Mouse (Mus musculus) limb, embryonic 15.5 days (tissue): ENCODE data around the gene Rps19. TPM values are rescaled to one million over a fixed set of nuclear protein-coding genes. Genes with fewer than 3 reads are reported as not detected.

Experiments
- ATAC-seq: fragments of 200-750 bp; cut with Nextera tagmentation; 2 replicates; pipeline ENCODE4 v1.8.0; 2017; ENCODE audit warnings: low read depth, moderate TSS enrichment; ENCODE audit not compliant: insufficient number of reproducible peaks, low FRiP score, low TSS enrichment
- H3K27ac ChIP-seq: fragments of 300-500 bp; sonication (generic); 2 replicates; pipeline ENCODE4 v1.5.1; 2015; ENCODE audit warnings: moderate library complexity, mild to moderate bottlenecking, inconsistent platforms
- H3K27me3 ChIP-seq: fragments of 300-500 bp; sonication (generic); 2 replicates; pipeline ENCODE4 v1.6.1; 2015; ENCODE audit warnings: inconsistent platforms
- H3K36me3 ChIP-seq: fragments of 300-500 bp; sonication (generic); 2 replicates; pipeline ENCODE4 v1.6.1; 2015; ENCODE audit warnings: inconsistent platforms
- H3K4me1 ChIP-seq: fragments of 300-500 bp; sonication (generic); 2 replicates; pipeline ENCODE4 v1.6.1; 2015; ENCODE audit warnings: inconsistent platforms
- H3K4me2 ChIP-seq: fragments of 300-500 bp; sonication (generic); 2 replicates; pipeline ENCODE4 v1.6.1; 2015; ENCODE audit warnings: mild to moderate bottlenecking, inconsistent platforms
- H3K4me3 ChIP-seq: fragments of 300-500 bp; sonication (generic); 2 replicates; pipeline ENCODE4 v1.5.1; 2015; ENCODE audit warnings: mild to moderate bottlenecking, inconsistent platforms
- H3K9ac ChIP-seq: fragments of 300-500 bp; sonication (generic); 2 replicates; pipeline ENCODE4 v1.6.1; 2015; ENCODE audit warnings: inconsistent platforms
- H3K9me3 ChIP-seq: fragments of 300-500 bp; sonication (generic); 2 replicates; pipeline ENCODE4 v1.6.1; 2016; ENCODE audit warnings: inconsistent platforms
- WGBS: fragments of 180-500 bp; shearing (Covaris S2); methylation state at CpG from one replicate; pipeline ENCODE4 v1.1.7; 2015; 5-methylcytosine and 5-hydroxymethylcytosine counted together
- polyA plus RNA-seq: library from polyadenylated mRNA; unstranded; fragments of >200 nt; fragmentation: Nextera tagmentation; extraction: Ambion mirVana; gene quantifications from 2 replicates; pipeline ENCODE4 v1.2.1, GENCODE M21; 2015

Rps19 gene
- polyA plus RNA-seq, 1 experiment from 2014 or later = 2,933 TPM

DNA sequence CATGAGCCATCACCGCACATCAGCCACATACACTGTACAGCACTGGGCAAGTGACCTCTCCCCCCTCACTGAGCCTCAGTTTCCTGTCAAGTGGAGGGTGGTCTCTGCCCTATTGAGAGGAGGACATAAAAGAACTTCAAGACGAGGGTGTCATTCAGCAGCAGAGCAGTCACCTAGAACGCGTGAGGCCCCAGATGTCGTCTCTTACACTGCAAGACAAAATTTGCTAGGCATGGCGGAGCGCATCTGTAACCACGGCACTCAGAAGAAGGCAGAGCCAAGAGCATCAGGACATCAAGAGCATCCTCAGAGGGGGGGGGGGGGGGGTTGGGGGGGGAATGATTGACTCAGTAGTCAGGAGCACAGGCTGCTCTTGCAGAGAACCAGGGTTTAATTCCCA is 12.1 kb downstream of the Rps19 start:
- H3K4me1 ChIP-seq = no peaks in the 10 kb centered on the region
- no peak for ATAC-seq
- 81% methylated on average over 8 of the region's 8 CpGs for WGBS

DNA sequence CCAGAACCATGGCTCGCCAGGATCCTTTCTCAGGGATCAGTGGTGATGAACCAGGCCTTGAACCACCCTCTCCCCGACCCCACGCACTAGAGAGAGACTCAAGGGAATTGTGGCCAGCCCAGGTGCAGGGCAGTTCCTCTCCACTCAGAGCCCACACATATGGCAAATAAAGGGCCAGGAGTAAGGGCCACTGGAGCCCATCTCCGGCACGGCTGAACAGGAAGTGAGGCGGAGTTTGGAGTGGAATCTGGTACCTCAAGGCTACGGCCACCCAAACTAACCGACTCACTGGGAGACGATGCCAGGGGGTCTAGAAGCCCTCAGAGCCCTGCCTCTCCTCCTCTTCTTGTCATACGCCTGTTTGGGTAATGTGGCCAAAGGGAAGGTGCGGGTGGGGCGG is 13.1 kb downstream of the Rps19 start, which contains the start of gene Cd79a:
Gene Cd79a (plus strand): TSS at position 158 of the 400 bp plus-strand sequence.
- no peak within 1 kb of the TSS for H3K4me3 ChIP-seq
- H3K27ac ChIP-seq = no peak within 1 kb of the TSS
- H3K9ac ChIP-seq = no peak within 1 kb of the TSS
- peaks cover 6% of the 10 kb centered on the region for H3K4me1 ChIP-seq
- no peak for ATAC-seq
- no peaks in the 10 kb centered on the region for H3K36me3 ChIP-seq
- H3K9me3 ChIP-seq = no peaks in the 10 kb centered on the region
- WGBS = 54% methylated on average over 12 of the region's 12 CpGs
- H3K4me2 ChIP-seq = no peak within 1 kb of the TSS
- H3K27me3 ChIP-seq = no peaks in the 10 kb centered on the region

More for the DNA sequence above, 12.1 kb downstream of the Rps19 start:
- H3K36me3 ChIP-seq = no peaks in the 10 kb centered on the region; the same call in 1 of the 2 replicates
- H3K4me3 ChIP-seq = no peak overlapping the region
- no peaks in the 10 kb centered on the region for H3K9me3 ChIP-seq
- no peak overlapping the region for H3K4me2 ChIP-seq
- H3K27me3 ChIP-seq = no peaks in the 10 kb centered on the region
- H3K9ac ChIP-seq = no peak overlapping the region
- no peak overlapping the region for H3K27ac ChIP-seq

DNA sequence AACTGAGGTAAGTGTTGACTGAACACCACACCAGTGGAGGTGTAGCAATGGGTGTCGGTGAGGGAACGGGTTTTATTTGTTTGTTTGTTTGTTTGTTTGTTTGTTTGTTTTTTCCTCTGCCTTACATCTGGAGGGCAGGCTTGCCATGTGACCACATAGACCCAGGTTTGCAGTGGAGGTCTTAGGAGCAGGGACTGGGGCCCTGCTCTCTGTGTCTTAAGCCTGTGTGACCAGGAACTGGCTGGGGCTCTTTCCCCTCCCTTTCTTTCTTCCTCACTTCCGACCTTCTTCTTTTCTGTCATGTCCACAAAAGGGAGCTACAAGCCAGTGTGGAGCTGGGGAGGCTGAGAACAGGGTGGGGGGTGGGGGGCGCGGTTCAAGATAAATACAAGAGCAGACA is 13.8 kb downstream of the Rps19 start:
- Histone ChIP-seq H3K4me3 (no peak overlapping the region), H3K36me3 (no peaks in the 10 kb centered on the region), H3K4me1 (peaks cover 8% of the 10 kb centered on the region), H3K27ac (no peak overlapping the region), H3K4me2 (no peak overlapping the region), H3K9ac (no peak overlapping the region), H3K9me3 (no peaks in the 10 kb centered on the region), H3K27me3 (no peaks in the 10 kb centered on the region)
- no peak for ATAC-seq
- 71% methylated on average over 5 of the region's 5 CpGs for WGBS

DNA sequence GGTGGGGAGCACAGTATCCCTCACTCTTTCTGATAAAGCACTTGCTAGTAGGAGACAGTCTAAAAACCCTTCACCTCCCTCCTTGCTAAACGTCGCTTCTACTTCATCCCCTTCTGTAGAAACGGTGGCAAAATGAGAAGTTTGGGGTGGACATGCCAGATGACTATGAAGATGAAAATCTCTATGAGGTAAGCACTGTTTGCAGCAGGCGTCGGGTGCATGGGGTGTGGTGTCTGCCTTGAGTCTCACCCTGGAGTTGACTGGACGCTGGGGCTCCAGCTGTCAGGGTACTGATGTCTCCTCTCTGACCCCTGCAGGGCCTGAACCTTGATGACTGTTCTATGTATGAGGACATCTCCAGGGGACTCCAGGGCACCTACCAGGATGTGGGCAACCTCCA is 16.9 kb downstream of the Rps19 start:
- Histone ChIP-seq H3K9ac (no peak overlapping the region), H3K36me3 (no peaks in the 10 kb centered on the region), H3K4me1 (peaks cover 31% of the 10 kb centered on the region), H3K4me2 (no peak overlapping the region), H3K4me3 (no peak overlapping the region), H3K9me3 (no peaks in the 10 kb centered on the region), H3K27me3 (no peaks in the 10 kb centered on the region), H3K27ac (no peak overlapping the region)
- ATAC-seq = no peak
- 62% methylated on average over 6 of the region's 6 CpGs for WGBS

DNA sequence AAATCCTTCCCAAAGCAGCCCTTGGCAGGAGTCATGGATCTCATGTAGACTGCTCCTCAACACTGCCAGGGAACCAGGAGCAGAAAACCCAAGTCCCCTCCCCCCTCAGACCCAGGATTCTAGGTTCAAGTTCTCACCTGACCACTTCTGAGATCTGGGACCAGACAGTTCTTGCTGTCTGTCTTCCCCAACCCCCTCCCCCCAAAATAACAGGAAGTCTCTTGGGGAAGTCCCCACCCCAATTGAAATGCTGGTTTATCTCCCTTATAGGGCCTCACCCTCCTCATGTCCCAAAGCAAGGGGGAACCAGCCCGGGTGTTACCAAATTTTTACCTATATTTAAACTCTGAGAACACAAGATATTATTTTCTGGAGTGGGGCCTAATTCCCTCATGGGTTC is 17.7 kb downstream of the Rps19 start:
- H3K9me3 ChIP-seq = no peaks in the 10 kb centered on the region
- H3K9ac ChIP-seq = no peak overlapping the region
- ATAC-seq = no peak
- WGBS = 46% methylated on average over 1 of the region's 1 CpGs
- peak overlapping the region; percentile 91; the same call in 1 of the 2 replicates for H3K27ac ChIP-seq
- no peaks in the 10 kb centered on the region for H3K27me3 ChIP-seq
- H3K4me1 ChIP-seq = peaks cover 38% of the 10 kb centered on the region
- peak overlapping the region; percentile 80; the same call in 1 of the 2 replicates for H3K4me3 ChIP-seq
- H3K36me3 ChIP-seq = no peaks in the 10 kb centered on the region
- H3K4me2 ChIP-seq = 0 out of 2 replicates have a peak overlapping the region, but pooled peaks have one; percentile 67

DNA sequence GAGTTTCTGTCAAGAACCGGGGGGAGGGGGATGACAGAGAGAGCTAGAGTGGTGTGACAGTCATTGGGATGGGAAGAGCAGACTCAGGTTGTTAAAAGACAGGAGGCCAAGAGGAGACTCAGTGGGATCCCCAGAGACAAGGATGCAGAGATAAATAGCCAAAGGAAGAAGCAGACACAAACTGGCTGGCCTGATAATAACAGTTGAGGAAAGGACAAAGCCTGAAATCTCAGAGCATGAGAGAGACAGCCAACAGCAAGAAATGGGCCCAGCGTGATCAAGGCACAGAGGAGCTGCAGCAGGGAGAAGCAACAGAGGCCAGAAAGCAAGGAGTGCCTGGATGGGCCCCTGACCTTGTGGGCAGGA is 18.1 kb downstream of the Rps19 start:
- Histone ChIP-seq H3K27ac (peak overlapping the region; percentile 91), H3K4me2 (peak overlapping the region; percentile 67), H3K4me3 (peak overlapping the region; percentile 80), H3K4me1 (peaks cover 42% of the 10 kb centered on the region), H3K9me3 (no peaks in the 10 kb centered on the region), H3K27me3 (no peaks in the 10 kb centered on the region), H3K36me3 (no peaks in the 10 kb centered on the region), H3K9ac (peak overlapping the region; percentile 79)
- 46% methylated on average over 2 of the region's 2 CpGs for WGBS
- no peak for ATAC-seq

DNA sequence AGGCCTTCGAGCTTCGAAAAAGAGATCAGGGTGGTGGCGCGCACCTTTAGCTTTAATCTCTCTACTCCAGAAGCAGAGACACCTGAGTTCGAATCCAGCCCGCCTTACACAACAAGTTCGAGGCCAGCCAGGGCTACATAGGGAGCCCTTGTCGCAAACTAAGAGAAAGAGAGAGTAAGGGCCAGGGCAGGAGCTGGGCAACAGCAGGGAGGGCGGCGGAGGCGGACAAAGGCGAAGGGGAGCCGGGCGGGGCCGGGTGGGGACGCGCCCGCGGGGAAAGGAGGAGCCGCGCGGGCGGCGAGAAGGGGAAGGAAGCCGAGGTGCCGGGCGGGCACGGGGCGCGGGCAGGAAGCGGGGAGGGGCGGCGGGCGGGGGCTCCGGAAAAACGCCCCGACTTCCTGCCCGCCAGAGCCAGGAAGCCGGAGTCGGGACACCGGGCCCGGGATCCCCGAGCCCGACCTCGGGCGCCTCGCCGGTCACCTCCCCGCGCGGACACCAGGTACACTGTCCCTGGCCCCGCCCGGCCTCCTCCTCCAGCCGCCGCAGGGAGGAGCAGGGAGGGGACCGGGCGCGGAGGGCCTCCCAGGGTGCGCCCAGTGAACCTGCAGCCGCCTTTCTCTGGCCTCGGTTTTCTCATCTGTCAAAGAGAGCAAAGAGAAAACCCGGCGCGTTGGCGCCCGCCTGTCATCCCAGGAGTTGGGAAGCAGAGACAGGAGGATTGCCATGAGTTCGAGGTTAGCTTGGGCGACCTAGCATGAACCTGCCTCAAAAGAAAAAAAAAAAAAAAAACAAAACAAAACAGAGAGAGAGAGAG is 18.7 kb downstream of the Rps19 start, which contains the start of gene Arhgef1:
Gene Arhgef1 (plus strand): TSS at position 283 of the 814 bp plus-strand sequence.
- Histone ChIP-seq H3K9me3 (no peaks in the 10 kb centered on the region), H3K4me1 (peaks cover 48% of the 10 kb centered on the region), H3K4me2 (peak within 1 kb of the TSS; percentile 67), H3K4me3 (peak within 1 kb of the TSS; percentile 80), H3K27ac (peak within 1 kb of the TSS; percentile 91), H3K9ac (peak within 1 kb of the TSS; percentile 79), H3K36me3 (no peaks in the 10 kb centered on the region), H3K27me3 (no peaks in the 10 kb centered on the region)
- 9% methylated on average over 37 of the region's 68 CpGs for WGBS
- no peak for ATAC-seq

DNA sequence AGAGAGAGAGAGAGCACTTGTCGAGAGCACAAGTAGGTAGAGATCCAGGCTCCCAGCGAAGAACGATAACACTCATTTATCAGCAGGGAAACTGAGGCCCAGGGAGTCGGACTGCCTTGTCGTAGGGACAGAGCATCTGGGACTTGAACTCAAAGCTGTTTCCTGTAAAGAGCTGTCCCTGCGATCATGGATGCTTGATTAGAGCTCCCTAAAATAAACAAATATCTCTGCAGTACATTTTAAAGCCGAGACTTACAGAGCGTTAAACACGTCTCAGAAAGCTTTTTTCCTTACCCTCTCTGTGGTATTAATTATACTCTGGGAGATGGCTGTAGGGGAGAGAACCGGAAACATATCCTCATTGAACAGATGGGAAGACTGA is 19.3 kb downstream of the Rps19 start:
- H3K4me3 ChIP-seq = peak overlapping the region; percentile 80
- H3K9me3 ChIP-seq = no peaks in the 10 kb centered on the region
- H3K36me3 ChIP-seq = peaks cover 5% of the 10 kb centered on the region; the same call in 1 of the 2 replicates
- ATAC-seq = no peak
- peak overlapping the region; percentile 91 for H3K27ac ChIP-seq
- peak overlapping the region; percentile 67 for H3K4me2 ChIP-seq
- H3K9ac ChIP-seq = no peak overlapping the region; the same call in 1 of the 2 replicates
- H3K27me3 ChIP-seq = no peaks in the 10 kb centered on the region
- peaks cover 51% of the 10 kb centered on the region for H3K4me1 ChIP-seq
- 26% methylated on average over 10 of the region's 10 CpGs for WGBS

DNA sequence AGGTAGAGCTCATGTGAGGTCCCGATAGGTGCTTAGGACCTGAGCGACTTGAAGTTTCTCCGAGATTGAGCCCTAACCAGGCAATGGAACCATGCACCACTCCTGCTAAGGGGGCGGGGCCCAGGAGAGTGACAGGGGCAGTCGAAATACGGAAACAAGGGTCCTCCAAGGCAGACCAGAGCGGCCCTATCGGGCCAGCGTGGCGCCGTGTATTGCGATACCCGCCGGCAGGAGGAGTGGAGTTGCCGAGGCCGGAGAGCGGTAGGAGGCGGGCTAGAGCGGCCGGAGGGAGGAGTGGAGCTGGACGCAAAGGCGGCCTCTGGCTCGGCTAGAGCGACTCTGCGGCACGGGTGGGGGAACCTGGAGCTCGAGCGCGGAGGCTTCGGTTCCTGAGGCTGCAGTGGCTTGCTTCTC is 19.9 kb downstream of the Rps19 start:
- Histone ChIP-seq H3K27ac (peak overlapping the region; percentile 91), H3K4me3 (peak overlapping the region; percentile 80), H3K4me1 (peaks cover 53% of the 10 kb centered on the region), H3K9ac (peak overlapping the region; percentile 61), H3K36me3 (peaks cover 12% of the 10 kb centered on the region; the same call in 1 of the 2 replicates), H3K9me3 (no peaks in the 10 kb centered on the region), H3K27me3 (no peaks in the 10 kb centered on the region), H3K4me2 (peak overlapping the region; percentile 67)
- peak; percentile 93 for ATAC-seq
- under 1% methylated on average over 30 of the region's 30 CpGs for WGBS

DNA sequence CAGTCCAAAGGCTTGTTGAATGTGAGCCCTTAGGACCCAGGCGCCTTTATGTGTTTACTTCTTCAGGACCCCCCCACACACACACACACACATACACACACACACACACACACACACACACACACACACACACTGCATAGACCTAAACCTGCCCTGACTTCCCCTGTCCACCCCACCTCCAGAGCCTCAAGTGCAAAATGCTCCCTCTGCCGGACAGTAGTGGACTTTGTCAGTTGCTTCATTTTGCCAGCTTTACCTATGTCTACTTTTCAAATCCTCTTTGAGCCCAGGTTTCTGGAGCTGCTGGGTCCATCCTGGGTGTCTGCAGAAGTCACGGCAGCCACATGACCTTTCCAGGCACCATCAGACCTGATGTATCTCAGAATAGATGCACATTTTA is 20.8 kb downstream of the Rps19 start:
- Histone ChIP-seq H3K27ac (peak overlapping the region; percentile 84), H3K27me3 (no peaks in the 10 kb centered on the region), H3K9ac (peak overlapping the region; percentile 61), H3K4me3 (peak overlapping the region; percentile 80), H3K36me3 (peaks cover 18% of the 10 kb centered on the region; the same call in 1 of the 2 replicates), H3K4me1 (peaks cover 53% of the 10 kb centered on the region), H3K9me3 (no peaks in the 10 kb centered on the region), H3K4me2 (peak overlapping the region; percentile 67)
- ATAC-seq = no peak
- 13% methylated on average over 3 of the region's 3 CpGs for WGBS

DNA sequence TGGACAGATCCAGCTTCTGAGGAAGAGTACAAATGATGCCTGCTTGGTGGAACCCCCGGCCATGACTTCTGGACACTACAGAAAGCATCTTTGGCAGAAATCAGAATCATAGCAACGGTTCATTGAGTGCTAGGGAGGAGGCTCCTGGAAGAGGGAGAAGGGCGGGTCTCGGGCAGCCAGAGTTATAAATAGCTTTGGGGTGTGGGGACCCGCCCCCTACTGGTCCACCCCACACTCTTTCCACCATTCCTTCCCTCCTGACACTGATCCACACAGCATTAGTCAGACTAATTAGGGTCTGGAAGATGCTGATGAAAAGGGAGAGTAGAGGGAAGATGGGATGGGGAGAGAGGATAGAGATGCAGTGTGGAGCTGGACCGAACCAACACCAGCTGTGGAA is 22.4 kb downstream of the Rps19 start:
- WGBS = 25% methylated on average over 6 of the region's 6 CpGs
- Histone ChIP-seq H3K9ac (0 out of 2 replicates have a peak overlapping the region, but pooled peaks have one; percentile 36), H3K27me3 (no peaks in the 10 kb centered on the region), H3K9me3 (no peaks in the 10 kb centered on the region), H3K4me3 (peak overlapping the region; percentile 19; the same call in 1 of the 2 replicates), H3K4me1 (peaks cover 53% of the 10 kb centered on the region), H3K27ac (peak overlapping the region; percentile 87), H3K36me3 (peaks cover 29% of the 10 kb centered on the region; the same call in 1 of the 2 replicates), H3K4me2 (peak overlapping the region; percentile 32)
- no peak for ATAC-seq

DNA sequence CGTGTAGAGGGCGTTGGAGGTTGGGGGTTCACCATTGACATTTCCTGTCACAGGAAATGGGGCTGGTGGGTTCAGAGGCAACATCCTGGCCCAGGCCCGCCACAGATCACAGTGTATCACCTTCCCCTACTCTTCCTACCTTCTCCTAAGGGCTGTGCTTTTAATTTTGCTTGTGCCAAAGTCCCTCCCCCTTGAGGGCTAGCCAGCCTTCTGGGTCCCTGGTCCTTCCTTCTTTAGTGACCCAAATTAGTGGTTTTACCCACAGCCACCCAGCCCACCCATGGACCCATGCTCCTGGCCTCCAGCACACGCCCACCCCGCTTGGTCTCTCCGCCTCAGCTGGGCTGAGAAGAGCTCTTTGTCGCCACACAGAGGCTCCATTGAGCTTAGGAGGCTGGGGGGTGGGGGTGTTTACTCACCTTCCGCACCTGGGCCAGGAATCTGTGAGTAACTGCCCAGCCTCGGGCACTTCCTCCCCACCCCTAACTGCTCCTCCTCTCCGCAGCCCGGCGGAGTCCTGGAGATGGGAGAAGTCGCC is 23.1 kb downstream of the Rps19 start:
- 17% methylated on average over 13 of the region's 13 CpGs for WGBS
- H3K4me3 ChIP-seq = peak overlapping the region; percentile 21; the same call in 1 of the 2 replicates
- peak overlapping the region; percentile 32 for H3K4me2 ChIP-seq
- peak; percentile 57 for ATAC-seq
- no peaks in the 10 kb centered on the region for H3K9me3 ChIP-seq
- peak overlapping the region; percentile 87 for H3K27ac ChIP-seq
- H3K36me3 ChIP-seq = peaks cover 36% of the 10 kb centered on the region
- peaks cover 47% of the 10 kb centered on the region for H3K4me1 ChIP-seq
- H3K27me3 ChIP-seq = no peaks in the 10 kb centered on the region
- H3K9ac ChIP-seq = peak overlapping the region; percentile 36; the same call in 1 of the 2 replicates
